Mouse (Mus musculus): ENCODE results near the gene Rhot1. TPM values are rescaled to one million over a fixed set of nuclear protein-coding genes. Genes with fewer than 3 reads are reported as not detected.
"Not testable (repeated sequence)": the region's sequence is repeated elsewhere in the genome, so short reads cannot be mapped to it uniquely, and the experiment has no call there.

Gene Rhot1
- total and polyA plus RNA-seq, 2 experiments from 2014 or later, result 50.0 to 57.4 TPM

- Histone ChIP-seq H3K4me3 (ENCODE audit: low read length) (no peak overlapping the region), H3K27ac (no peak overlapping the region), H3K9me3 (ENCODE audit: low read length) (no peaks in the 10 kb centered on the region), H3K9ac (replicated peaks; ENCODE audit: low read length) (no peak overlapping the region), H3K4me2 (ENCODE audit: low read depth, low read length) (no peak overlapping the region), H3K27me3 (ENCODE audit: insufficient read depth, low read length) (no peaks in the 10 kb centered on the region), H3K4me1 (ENCODE audit: insufficient read depth, low read length) (no peaks in the 10 kb centered on the region), H3K36me3 (ENCODE audit: insufficient read depth, low read length) (no peaks in the 10 kb centered on the region)
- no peak for TF ChIP-seq CTCF (IDR thresholded peaks at IDR 0.05; ENCODE audit: low read depth)
- no peak for ATAC-seq
- WGBS, result 73% methylated on average over 5 of the region's 5 CpGs
- no peak for DNase-seq (ENCODE audit: low spot score)
Observed at GRCm38 (mm10) chr11:80181021-80181749, 27.6 kb upstream of the Rhot1 start.

DNA sequence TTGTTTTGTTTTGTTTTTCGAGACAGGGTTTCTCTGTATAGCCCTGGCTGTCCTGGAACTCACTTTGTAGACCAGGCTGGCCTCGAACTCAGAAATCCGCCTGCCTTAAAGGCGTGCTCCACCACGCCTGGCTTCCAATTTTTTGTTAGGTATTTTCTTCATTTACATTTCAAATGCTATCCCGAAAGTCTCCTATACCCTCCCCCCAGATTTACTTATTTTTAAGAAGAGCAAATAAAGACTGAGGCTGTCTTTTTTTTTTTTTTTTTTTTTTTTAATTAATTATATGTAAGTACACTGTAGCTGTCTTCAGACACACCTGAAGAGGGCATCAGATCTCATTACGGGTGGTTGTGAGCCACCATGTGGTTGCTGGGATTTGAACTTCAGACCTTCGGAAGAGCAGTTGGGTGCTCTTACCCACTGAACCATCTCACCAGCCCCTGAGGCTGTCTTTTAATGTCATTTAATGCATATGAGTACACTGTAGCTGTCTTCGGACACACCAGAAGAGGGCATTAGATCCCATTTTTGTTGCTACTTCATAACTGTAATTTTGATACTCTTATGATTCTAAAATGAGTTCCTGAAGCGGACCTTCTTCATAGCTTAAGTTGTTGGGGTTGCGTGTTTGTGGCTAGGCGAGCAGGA, 25.6 kb upstream of the Rhot1 start:
- DNase-seq (ENCODE audit: low spot score); H3K36me3 ChIP-seq (ENCODE audit: insufficient read depth, low read length); H3K9me3 ChIP-seq (ENCODE audit: low read length); H3K4me1 ChIP-seq (ENCODE audit: insufficient read depth, low read length); H3K27me3 ChIP-seq (ENCODE audit: insufficient read depth, low read length): not testable (repeated sequence)
- H3K4me3 ChIP-seq (ENCODE audit: low read length), result peak overlapping the region; percentile 46
- WGBS, result 45% methylated on average over 12 of the region's 12 CpGs
- H3K9ac ChIP-seq (replicated peaks; ENCODE audit: low read length), result peak overlapping the region; percentile 59
- peak overlapping the region; percentile 75; the same call in 1 of the 2 replicates for H3K27ac ChIP-seq
- H3K4me2 ChIP-seq (ENCODE audit: low read depth, low read length), result peak overlapping the region; percentile 62
- peak; percentile 51 for TF ChIP-seq CTCF (IDR thresholded peaks at IDR 0.05; ENCODE audit: low read depth)
- ATAC-seq, result peak; percentile 79

- DNase-seq (ENCODE audit: low spot score), result peak; percentile 90
- Histone ChIP-seq H3K4me2 (ENCODE audit: low read depth, low read length) (peak within 1 kb of the TSS; percentile 62), H3K9ac (replicated peaks; ENCODE audit: low read length) (peak within 1 kb of the TSS; percentile 59), H3K27ac (peak within 1 kb of the TSS; percentile 75), H3K27me3 (ENCODE audit: insufficient read depth, low read length) (no peaks in the 10 kb centered on the region), H3K36me3 (ENCODE audit: insufficient read depth, low read length) (no peaks in the 10 kb centered on the region), H3K4me1 (ENCODE audit: insufficient read depth, low read length) (no peaks in the 10 kb centered on the region), H3K4me3 (ENCODE audit: low read length) (peak within 1 kb of the TSS; percentile 46), H3K9me3 (ENCODE audit: low read length) (no peaks in the 10 kb centered on the region)
- ATAC-seq, result peak; percentile 97
- no peak for TF ChIP-seq CTCF (IDR thresholded peaks at IDR 0.05; ENCODE audit: low read depth)
- WGBS, result 3% methylated on average over 33 of the region's 33 CpGs
Observed at GRCm38 (mm10) chr11:80183705-80184255, 25.0 kb upstream of the Rhot1 start, which contains the start of gene Rnf135. Gene Rnf135 (plus strand): TSS chr11:80183851.

GRCm38 (mm10) chr11:80184531-80185071, 24.2 kb upstream of the Rhot1 start:
- H3K27me3 ChIP-seq (ENCODE audit: insufficient read depth, low read length), result no peaks in the 10 kb centered on the region
- H3K9me3 ChIP-seq (ENCODE audit: low read length), result no peaks in the 10 kb centered on the region
- no peak for TF ChIP-seq CTCF (IDR thresholded peaks at IDR 0.05; ENCODE audit: low read depth)
- H3K27ac ChIP-seq, result no peak overlapping the region
- peak overlapping the region; percentile 46; the same call in 1 of the 2 replicates for H3K4me3 ChIP-seq (ENCODE audit: low read length)
- WGBS, result 88% methylated on average over 6 of the region's 6 CpGs
- H3K4me2 ChIP-seq (ENCODE audit: low read depth, low read length), result peak overlapping the region; percentile 62
- no peaks in the 10 kb centered on the region for H3K4me1 ChIP-seq (ENCODE audit: insufficient read depth, low read length)
- DNase-seq (ENCODE audit: low spot score) (no peak), ATAC-seq (no peak)
- no peaks in the 10 kb centered on the region for H3K36me3 ChIP-seq (ENCODE audit: insufficient read depth, low read length)
- peak overlapping the region; percentile 59; the same call in 1 of the 2 replicates for H3K9ac ChIP-seq (replicated peaks; ENCODE audit: low read length)

DNA sequence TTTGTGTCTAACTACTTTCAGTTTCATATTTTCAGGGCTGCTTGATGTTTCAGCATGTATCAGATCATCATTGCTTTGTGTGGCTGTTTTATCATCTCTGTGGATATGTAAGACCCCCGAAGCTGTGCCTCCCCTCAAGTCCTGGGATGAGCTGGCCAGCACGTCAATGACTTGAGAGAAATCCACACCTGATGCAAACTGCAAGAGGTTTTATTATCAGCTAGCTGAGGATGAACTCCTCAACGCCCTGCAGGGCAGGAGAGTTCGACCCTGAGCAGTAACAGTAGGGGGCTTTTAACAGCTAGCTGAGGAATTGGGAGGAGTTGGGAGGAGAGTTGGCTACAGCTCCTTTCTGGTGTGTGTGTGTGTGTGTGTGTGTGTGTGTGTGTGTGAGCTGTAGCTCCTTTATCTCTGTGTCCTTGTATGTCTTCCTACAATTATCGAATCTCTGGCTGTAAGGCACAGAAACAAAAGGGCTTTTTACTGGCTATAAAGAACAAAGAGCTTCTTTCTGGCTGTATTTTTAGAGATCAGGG, 23.3 kb upstream of the Rhot1 start:
- DNase-seq (ENCODE audit: low spot score); H3K4me2 ChIP-seq (ENCODE audit: low read depth, low read length); H3K4me1 ChIP-seq (ENCODE audit: insufficient read depth, low read length); ATAC-seq; H3K27ac ChIP-seq; H3K27me3 ChIP-seq (ENCODE audit: insufficient read depth, low read length); H3K4me3 ChIP-seq (ENCODE audit: low read length); H3K9ac ChIP-seq (replicated peaks; ENCODE audit: low read length); H3K36me3 ChIP-seq (ENCODE audit: insufficient read depth, low read length); H3K9me3 ChIP-seq (ENCODE audit: low read length): not testable (repeated sequence)
- WGBS, result 57% methylated on average over 5 of the region's 5 CpGs

DNA sequence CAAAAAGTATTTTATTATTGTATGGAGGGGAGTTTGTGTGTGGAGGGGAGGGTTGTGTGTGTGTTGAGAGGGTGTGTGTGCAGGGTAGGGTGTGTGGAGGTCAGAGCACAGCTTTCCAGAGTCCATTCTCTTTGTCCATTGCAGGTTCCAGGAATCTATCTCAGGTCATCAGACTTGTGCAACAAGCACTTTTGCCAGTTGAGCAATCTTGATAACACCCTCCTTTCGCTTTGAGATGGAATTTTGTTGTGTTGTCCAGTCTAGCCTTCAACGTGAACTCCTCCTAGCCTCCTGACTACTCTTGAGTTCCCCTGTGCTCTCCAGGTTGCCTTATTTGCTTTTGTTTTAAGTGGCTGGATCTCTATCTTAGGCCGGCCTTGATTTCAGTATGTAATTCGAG, 18.5 kb upstream of the Rhot1 start:
- H3K27me3 ChIP-seq (ENCODE audit: insufficient read depth, low read length), result no peaks in the 10 kb centered on the region
- no peaks in the 10 kb centered on the region for H3K9me3 ChIP-seq (ENCODE audit: low read length)
- H3K4me2 ChIP-seq (ENCODE audit: low read depth, low read length), result no peak overlapping the region
- no peak overlapping the region for H3K9ac ChIP-seq (replicated peaks; ENCODE audit: low read length)
- ATAC-seq (no peak), DNase-seq (ENCODE audit: low spot score) (no peak)
- H3K27ac ChIP-seq, result no peak overlapping the region
- 79% methylated on average over 4 of the region's 4 CpGs for WGBS
- H3K4me3 ChIP-seq (ENCODE audit: low read length), result no peak overlapping the region
- no peaks in the 10 kb centered on the region for H3K4me1 ChIP-seq (ENCODE audit: insufficient read depth, low read length)
- H3K36me3 ChIP-seq (ENCODE audit: insufficient read depth, low read length), result no peaks in the 10 kb centered on the region
- no peak for TF ChIP-seq CTCF (IDR thresholded peaks at IDR 0.05; ENCODE audit: low read depth)

Data from hindbrain, postnatal 0 days (tissue).